Mouse (Mus musculus) liver (tissue): ENCODE measurements around the gene Tnfsf12.
"Not testable (repeated sequence)": the region's sequence is repeated elsewhere in the genome, so short reads cannot be mapped to it uniquely, and the experiment has no call there.

Source experiments
- DNase-seq: peaks from one replicate; pipeline ENCODE4 v3.0.0-alpha.2; 2020; ENCODE audit warnings: mixed read lengths

Tnfsf12 gene

GRCm38 (mm10) chr11:69703814-69704612 is 8.4 kb upstream of the Tnfsf12 start:
- no peak for DNase-seq

- DNase-seq: not testable (repeated sequence)
These were observed 7.7 kb upstream of the Tnfsf12 start for GRCm38 (mm10) chr11:69703381-69703780.

GRCm38 (mm10) chr11:69702886-69703285 is 7.2 kb upstream of the Tnfsf12 start:
- not testable (repeated sequence) for DNase-seq

- no peak for DNase-seq
These were observed 3.9 kb upstream of the Tnfsf12 start for GRCm38 (mm10) chr11:69699595-69699994.

- no peak for DNase-seq
These were observed 2.9 kb upstream of the Tnfsf12 start for GRCm38 (mm10) chr11:69698574-69698973.

- DNase-seq: no peak
These were observed 1.7 kb upstream of the Tnfsf12 start for GRCm38 (mm10) chr11:69697396-69697795.

- no peak for DNase-seq
These were observed 646 bp downstream of the Tnfsf12 start for GRCm38 (mm10) chr11:69695046-69695360.

- no peak for DNase-seq
These were observed 2.2 kb downstream of the Tnfsf12 start for GRCm38 (mm10) chr11:69693421-69693965.

GRCm38 (mm10) chr11:69692863-69693262 is 2.8 kb downstream of the Tnfsf12 start:
- DNase-seq: no peak

GRCm38 (mm10) chr11:69692196-69692811 is 3.3 kb downstream of the Tnfsf12 start:
- DNase-seq: no peak

- no peak for DNase-seq
These were observed 5.8 kb downstream of the Tnfsf12 start for GRCm38 (mm10) chr11:69689891-69690290.

- DNase-seq: no peak
These were observed 8.6 kb downstream of the Tnfsf12 start for GRCm38 (mm10) chr11:69687061-69687460.

GRCm38 (mm10) chr11:69686377-69686776 is 9.3 kb downstream of the Tnfsf12 start:
- DNase-seq: peak; percentile 64

GRCm38 (mm10) chr11:69685526-69686148 is 10.0 kb downstream of the Tnfsf12 start, which contains the start of gene Tnfsf13:
Tnfsf13 (minus strand) TSS chr11:69685784.
- DNase-seq: no peak

- no peak for DNase-seq
These were observed 10.7 kb downstream of the Tnfsf12 start for GRCm38 (mm10) chr11:69684936-69685335.

- no peak for DNase-seq
These were observed 11.4 kb downstream of the Tnfsf12 start for GRCm38 (mm10) chr11:69684128-69684745.

GRCm38 (mm10) chr11:69683576-69683975 is 12.1 kb downstream of the Tnfsf12 start:
- DNase-seq: no peak

- peak; percentile 90 for DNase-seq
These were observed 12.7 kb downstream of the Tnfsf12 start for GRCm38 (mm10) chr11:69682840-69683533.

GRCm38 (mm10) chr11:69682209-69682839 is 13.3 kb downstream of the Tnfsf12 start:
- DNase-seq: no peak

GRCm38 (mm10) chr11:69681314-69682208 is 14.1 kb downstream of the Tnfsf12 start, which contains the start of gene Senp3:
Senp3 (minus strand) TSS chr11:69682084.
- DNase-seq: peak; percentile 97
